Mouse (Mus musculus) small intestine, adult 2 months (tissue): ENCODE results near the gene Bpnt1.

ENCODE experiments used
- CTCF ChIP-seq: fragments of 200-500 bp; IDR thresholded peaks from 2 replicates; pipeline ENCODE4 v1.5.1; 2012; ENCODE audit warnings: low read depth, mild to moderate bottlenecking, control low read depth, inconsistent platforms, low read length, moderate library complexity, mixed read lengths; ENCODE audit not compliant: insufficient replicate concordance, insufficient read length; ENCODE audit errors: extremely low read depth
- POLR2A ChIP-seq: fragments of 200-500 bp; IDR thresholded peaks from 2 replicates; pipeline ENCODE4 v1.6.1; 2012; ENCODE audit warnings: low read depth, mild to moderate bottlenecking, control low read depth, inconsistent platforms, low read length, moderate library complexity

DNA sequence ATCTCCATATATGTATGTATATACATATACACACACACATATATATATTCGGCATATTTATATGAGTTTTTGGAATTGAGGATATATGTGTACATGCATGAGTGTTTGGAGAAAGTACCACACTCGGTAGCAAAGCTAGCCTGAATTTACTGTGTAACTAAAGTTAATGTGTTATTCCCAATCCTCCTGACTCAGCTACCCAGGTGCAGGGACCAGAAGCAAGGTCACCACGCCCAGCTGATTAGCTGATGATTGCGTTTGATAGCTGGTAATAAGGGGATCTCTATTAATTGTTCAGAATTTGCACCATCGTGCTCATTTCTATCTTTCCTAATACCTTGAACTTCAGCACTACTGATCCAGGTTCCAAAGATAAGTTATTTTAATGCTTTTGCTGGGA lies 1.7 kb downstream of the Bpnt1 start:
- TF ChIP-seq POLR2A (no peak), CTCF (no peak)
